Mouse (Mus musculus) liver, embryonic 16.5 days (tissue): ENCODE results near the gene Zfp738. TPM values are rescaled to one million over a fixed set of nuclear protein-coding genes. Genes with fewer than 3 reads are reported as not detected.
"Not testable (repeated sequence)": the region's sequence is repeated elsewhere in the genome, so short reads cannot be mapped to it uniquely, and the experiment has no call there.

ENCODE experiments used
- ATAC-seq: fragments of 200-750 bp; cut with Nextera tagmentation; 2 replicates; pipeline ENCODE4 v1.8.0; 2017; ENCODE audit warnings: low read depth, mild to moderate bottlenecking, moderate number of reproducible peaks, moderate library complexity
- H3K27ac ChIP-seq: fragments of 300-500 bp; sonication (generic); 2 replicates; pipeline ENCODE4 v1.5.1; 2014; ENCODE audit warnings: mild to moderate bottlenecking, low read length
- H3K27me3 ChIP-seq: fragments of 300-500 bp; sonication (generic); 2 replicates; pipeline ENCODE4 v1.6.1; 2014; ENCODE audit warnings: low read depth, low read length, mixed read lengths; ENCODE audit not compliant: control insufficient read depth, insufficient read depth
- H3K36me3 ChIP-seq: fragments of 300-500 bp; sonication (generic); 2 replicates; pipeline ENCODE4 v1.6.1; 2014; ENCODE audit warnings: mild to moderate bottlenecking; ENCODE audit not compliant: control insufficient read depth, insufficient read depth
- H3K4me1 ChIP-seq: fragments of 300-500 bp; sonication (generic); 2 replicates; pipeline ENCODE4 v1.6.1; 2014; ENCODE audit warnings: low read depth, low read length, mixed read lengths; ENCODE audit not compliant: control insufficient read depth
- H3K4me2 ChIP-seq: fragments of 300-500 bp; sonication (generic); 2 replicates; pipeline ENCODE4 v1.6.1; 2014; ENCODE audit warnings: low read depth, low read length, mixed read lengths
- H3K4me3 ChIP-seq: fragments of 300-500 bp; sonication (generic); 2 replicates; pipeline ENCODE4 v1.5.1; 2014; ENCODE audit warnings: low read depth, mild to moderate bottlenecking, low read length
- H3K9ac ChIP-seq: fragments of 300-500 bp; sonication (generic); 2 replicates; pipeline ENCODE4 v1.6.1; 2014; ENCODE audit warnings: low read depth, low read length
- H3K9me3 ChIP-seq: fragments of 300-500 bp; sonication (generic); replicated peaks from 2 replicates; pipeline ENCODE4 v1.6.1; 2016; ENCODE audit warnings: low read length; ENCODE audit not compliant: control insufficient read depth
- WGBS: fragments of 180-500 bp; shearing (Covaris S2); extraction: QIAGEN DNeasy Blood & Tissue Kit; methylation state at CpG from one replicate; pipeline ENCODE4 v1.1.7; 2014; ENCODE audit not compliant: insufficient replicate concordance; 5-methylcytosine and 5-hydroxymethylcytosine counted together
- polyA plus RNA-seq: library from polyadenylated mRNA; unstranded; fragments of >200 nt; fragmentation: Nextera tagmentation; extraction: Ambion mirVana; gene quantifications from 2 replicates; pipeline ENCODE4 v1.2.1, GENCODE M21; 2015

The Zfp738 gene
- polyA plus RNA-seq, 1 experiment from 2014 or later = 2.5 TPM

DNA sequence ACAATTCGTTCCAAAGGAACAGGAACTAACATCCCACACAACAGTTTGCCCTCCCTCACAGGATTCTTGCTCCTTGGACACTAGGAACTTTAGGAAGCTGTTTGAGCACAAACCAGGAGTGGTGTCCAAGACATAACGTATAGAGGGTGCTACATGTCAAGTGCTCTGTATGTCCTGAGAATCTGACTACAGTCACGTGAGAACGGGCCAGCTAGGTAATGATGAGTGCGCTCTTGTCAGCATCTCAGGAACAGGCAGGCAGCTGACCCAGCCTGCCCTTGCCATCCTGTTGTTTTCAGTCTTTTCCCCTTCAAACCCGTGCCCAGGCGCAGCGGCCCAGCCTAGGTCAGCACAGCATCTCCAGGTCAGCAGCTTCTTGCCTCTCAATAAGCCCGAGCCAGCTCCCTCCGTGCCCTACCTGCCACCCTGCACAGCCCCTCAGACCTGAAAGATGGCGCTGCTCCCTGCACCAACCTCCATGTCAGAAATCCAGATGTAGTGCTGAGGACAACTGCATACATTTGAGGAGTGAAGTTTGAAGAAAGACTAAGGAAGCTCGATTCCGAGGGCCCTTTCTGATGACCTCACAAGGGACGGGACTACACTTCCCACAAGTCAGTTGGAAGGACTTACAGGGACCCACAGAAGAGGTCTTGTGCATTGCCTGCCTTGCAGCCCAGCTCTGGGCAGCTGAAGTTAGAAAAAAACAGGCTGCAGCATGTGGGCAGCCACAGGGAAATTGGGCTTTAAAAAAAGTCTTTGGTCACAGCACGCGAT lies 3.7 kb downstream of the Zfp738 start:
- 11% methylated on average over 16 of the region's 16 CpGs for WGBS
- not testable (repeated sequence) for H3K27ac ChIP-seq

DNA sequence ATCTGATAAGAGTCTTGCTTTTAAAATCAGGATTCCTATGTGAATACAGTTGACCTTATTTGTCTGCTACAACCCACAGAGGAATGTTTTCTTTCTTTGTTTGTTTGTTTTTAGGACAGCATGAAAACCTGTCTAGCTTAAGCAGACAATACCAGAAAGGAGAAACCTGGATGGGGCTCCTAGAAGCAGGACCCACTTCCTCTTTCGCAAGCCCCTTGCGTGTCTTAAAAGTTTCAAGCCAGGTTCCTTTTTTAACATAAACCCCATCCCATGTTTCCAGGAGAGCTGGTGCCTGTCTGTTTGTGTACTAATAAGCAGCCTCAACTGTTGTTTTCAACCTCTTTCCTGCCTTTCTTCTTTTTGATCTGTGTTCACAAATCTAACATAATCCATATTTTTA lies 12.0 kb downstream of the Zfp738 start:
- H3K27me3 ChIP-seq = no peaks in the 10 kb centered on the region
- 42% methylated on average over 2 of the region's 2 CpGs for WGBS
- no peak for ATAC-seq
- no peaks in the 10 kb centered on the region for H3K4me1 ChIP-seq
- H3K4me3 ChIP-seq = no peak overlapping the region
- H3K36me3 ChIP-seq = no peaks in the 10 kb centered on the region
- H3K27ac ChIP-seq = no peak overlapping the region
- no peak overlapping the region for H3K9ac ChIP-seq
- H3K9me3 ChIP-seq = no peaks in the 10 kb centered on the region
- H3K4me2 ChIP-seq = no peak overlapping the region

More for the DNA sequence above, 3.7 kb downstream of the Zfp738 start:
- not testable (repeated sequence) for H3K9me3 ChIP-seq, H3K36me3 ChIP-seq, H3K27me3 ChIP-seq, H3K4me1 ChIP-seq
- ATAC-seq = peak; percentile 99
- Histone ChIP-seq H3K4me2 (peak overlapping the region; percentile 59), H3K4me3 (peak overlapping the region; percentile 71), H3K9ac (peak overlapping the region; percentile 64)

DNA sequence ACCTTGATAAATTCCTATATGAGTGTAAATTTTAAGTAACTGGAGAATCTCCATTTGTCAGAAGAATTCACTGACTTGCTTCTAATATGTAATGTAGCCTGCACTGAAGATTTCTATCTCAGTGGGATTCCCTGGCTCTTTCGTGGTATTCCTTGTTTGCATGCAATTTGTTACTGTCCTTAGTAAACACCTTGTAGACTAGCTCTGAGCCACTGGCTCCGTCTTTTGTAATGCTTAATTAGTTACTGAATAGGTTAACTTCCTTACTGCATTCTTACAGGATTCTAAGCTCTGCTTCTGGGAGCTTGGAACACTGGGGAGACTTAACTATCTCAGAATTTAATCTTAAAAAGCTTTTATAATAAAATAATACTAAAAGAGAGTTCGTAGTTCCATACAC lies 34.4 kb downstream of the Zfp738 start:
- 31% methylated on average over 3 of the region's 3 CpGs for WGBS
- Histone ChIP-seq H3K27ac (no peak overlapping the region), H3K9ac (no peak overlapping the region), H3K4me3 (no peak overlapping the region), H3K4me1 (no peaks in the 10 kb centered on the region), H3K27me3 (no peaks in the 10 kb centered on the region), H3K36me3 (no peaks in the 10 kb centered on the region), H3K4me2 (no peak overlapping the region), H3K9me3 (no peaks in the 10 kb centered on the region)
- ATAC-seq = no peak

DNA sequence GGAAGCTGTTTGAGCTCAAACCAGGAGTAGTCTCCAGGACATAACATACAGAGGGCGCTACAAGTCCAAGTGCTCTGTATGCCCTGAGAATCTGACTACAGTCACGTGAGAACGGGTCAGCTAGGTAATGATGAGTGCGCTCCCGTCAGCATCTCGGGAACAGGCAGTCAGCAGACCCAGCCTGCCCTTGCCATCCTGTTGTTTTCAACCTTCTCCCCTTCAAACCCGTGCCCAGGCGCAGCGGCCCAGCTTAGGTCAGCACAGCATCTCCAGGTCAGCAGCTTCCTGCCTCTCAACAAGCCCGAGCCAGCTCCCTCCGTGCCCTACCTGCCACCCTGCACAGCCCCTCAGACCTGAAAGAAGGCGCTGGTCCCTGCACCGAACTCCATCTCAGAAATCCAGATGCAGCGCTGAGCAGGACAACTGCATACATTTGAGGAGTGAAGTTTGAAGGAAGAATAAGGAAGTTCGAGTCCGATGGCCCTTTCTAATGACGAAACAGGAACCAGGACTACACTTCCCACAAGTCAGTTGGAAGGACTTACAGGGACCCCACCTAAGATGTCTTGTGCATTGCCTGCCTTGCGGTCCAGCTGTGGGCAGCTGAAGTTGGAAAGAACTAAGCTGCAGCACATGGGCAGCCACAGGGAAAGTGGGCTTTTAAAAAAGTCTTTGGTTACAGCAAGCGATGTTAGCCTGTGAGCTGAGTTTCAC lies 49.4 kb downstream of the Zfp738 start, which contains the start of the genes Gm49345 and Zfp729a:
Gene Gm49345 (minus strand): TSS at position 476 of the 714 bp plus-strand sequence.
Gene Zfp729a (minus strand): TSS at position 498 of the 714 bp plus-strand sequence.
- Histone ChIP-seq H3K4me1 (no peaks in the 10 kb centered on the region), H3K4me3 (peak within 1 kb of the TSS; percentile 84), H3K27me3 (no peaks in the 10 kb centered on the region), H3K4me2 (peak within 1 kb of the TSS; percentile 58), H3K9me3 (no peaks in the 10 kb centered on the region), H3K27ac (peak within 1 kb of the TSS; percentile 29; the same call in 1 of the 2 replicates), H3K9ac (peak within 1 kb of the TSS; percentile 79), H3K36me3 (no peaks in the 10 kb centered on the region)
- ATAC-seq = peak; percentile 98
- WGBS = under 1% methylated on average over 19 of the region's 19 CpGs

DNA sequence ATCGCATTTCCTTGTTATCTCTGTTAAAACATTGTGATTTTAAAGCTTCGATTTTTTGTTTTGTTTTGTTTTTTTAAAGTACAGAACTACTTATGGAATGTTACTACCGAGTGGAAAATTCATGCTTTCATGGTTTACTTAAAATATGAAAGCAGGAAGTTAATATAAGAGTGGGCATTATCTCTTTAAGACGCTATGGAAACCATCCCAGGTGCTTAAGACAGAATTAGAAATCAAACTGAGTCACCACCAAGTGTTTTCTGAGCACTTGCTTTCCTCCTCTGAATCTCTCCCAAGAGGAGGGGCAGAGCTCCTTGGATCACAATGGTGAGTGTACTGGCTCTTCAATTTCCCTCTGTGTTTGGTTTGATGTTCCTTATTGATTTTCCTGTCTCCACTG lies 76.8 kb downstream of the Zfp738 start:
- Histone ChIP-seq H3K4me2 (no peak overlapping the region), H3K27ac (no peak overlapping the region), H3K36me3 (no peaks in the 10 kb centered on the region), H3K9ac (no peak overlapping the region), H3K4me3 (peak overlapping the region; percentile 75; the same call in 1 of the 2 replicates), H3K4me1 (peaks cover 4% of the 10 kb centered on the region), H3K27me3 (no peaks in the 10 kb centered on the region), H3K9me3 (no peaks in the 10 kb centered on the region)
- no peak for ATAC-seq
- WGBS = 60% methylated on average over 4 of the region's 4 CpGs

DNA sequence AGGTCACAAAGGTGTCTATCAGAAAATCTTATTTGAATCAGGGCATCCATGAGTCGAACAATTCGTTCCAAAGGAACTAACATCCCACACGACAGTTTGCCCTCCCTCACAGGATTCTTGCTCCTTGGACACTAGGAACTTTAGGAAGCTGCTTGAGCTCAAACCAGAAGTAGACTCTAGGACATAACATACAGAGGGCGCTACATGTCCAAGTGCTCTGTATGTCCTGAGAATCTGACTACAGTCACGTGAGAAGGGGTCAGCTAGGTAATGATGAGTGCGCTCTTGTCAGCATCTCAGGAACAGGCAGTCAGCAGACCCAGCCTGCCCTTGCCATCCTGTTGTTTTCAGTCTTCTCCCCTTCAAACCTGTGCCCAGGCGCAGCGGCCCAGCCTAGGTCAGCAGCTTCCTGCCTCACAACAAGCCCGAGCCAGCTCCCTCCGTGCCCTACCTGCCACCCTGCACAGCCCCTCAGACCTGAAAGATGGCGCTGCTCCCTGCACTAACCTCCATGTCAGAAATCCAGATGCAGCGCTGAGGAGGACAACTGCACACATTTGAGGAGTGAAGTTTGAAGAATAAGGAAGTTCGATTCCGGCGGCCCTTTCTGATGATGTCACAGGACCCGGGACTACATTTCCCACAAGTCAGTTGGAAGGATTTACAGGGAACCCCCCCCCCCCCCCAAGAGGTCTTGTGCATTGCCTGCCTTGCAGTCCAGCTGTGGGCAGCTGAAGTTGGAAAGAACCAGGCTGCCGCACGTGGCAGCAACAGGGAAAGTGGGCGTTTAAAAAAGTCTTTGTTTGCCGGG lies 77.6 kb downstream of the Zfp738 start, which contains the start of gene Zfp729b:
Gene Zfp729b (minus strand): TSS at position 642 of the 811 bp plus-strand sequence.
- peaks cover 4% of the 10 kb centered on the region for H3K4me1 ChIP-seq
- H3K27ac ChIP-seq = peak within 1 kb of the TSS; percentile 15; the same call in 1 of the 2 replicates
- H3K9ac ChIP-seq = peak within 1 kb of the TSS; percentile 77
- H3K27me3 ChIP-seq = no peaks in the 10 kb centered on the region
- H3K4me2 ChIP-seq = peak within 1 kb of the TSS; percentile 65
- no peaks in the 10 kb centered on the region for H3K9me3 ChIP-seq
- H3K36me3 ChIP-seq = no peaks in the 10 kb centered on the region
- peak within 1 kb of the TSS; percentile 75 for H3K4me3 ChIP-seq
- WGBS = 3% methylated on average over 20 of the region's 20 CpGs
- peak; percentile 90 for ATAC-seq

Other genes starting within 250 kb of the Zfp738 start
- 7.3 and 7.7 TPM in 2 replicates for gene Zfp874a, start 235.4 kb downstream of the Zfp738 start, polyA plus RNA-seq
- gene Zfp874b, start 202.8 kb downstream of the Zfp738 start, polyA plus RNA-seq = 3.0 and 3.2 TPM in 2 replicates
- gene Zfp58, start 186.5 kb downstream of the Zfp738 start, polyA plus RNA-seq = 2.3 and 3.0 TPM in 2 replicates
- not detected in 2 replicates for gene Gm26965, start 160.9 kb downstream of the Zfp738 start, polyA plus RNA-seq
- 6.3 and 7.8 TPM in 2 replicates for gene Zfp87, start 160.9 kb downstream of the Zfp738 start, polyA plus RNA-seq
- gene Zfp748, start 133.2 kb downstream of the Zfp738 start, polyA plus RNA-seq = 3.9 and 4.0 TPM in 2 replicates
- 1.1 TPM in 2 replicates for gene Zfp729b, start 77.4 kb downstream of the Zfp738 start, polyA plus RNA-seq
- not detected in 2 replicates for gene Gm49345, start 49.3 kb downstream of the Zfp738 start, polyA plus RNA-seq
- gene Zfp729a, start 49.3 kb downstream of the Zfp738 start, polyA plus RNA-seq = 0.77 and 0.99 TPM in 2 replicates
- gene Zfp65, start 42.1 kb upstream of the Zfp738 start, polyA plus RNA-seq = 1.4 TPM in 2 replicates
- 0.81 and 0.93 TPM in 2 replicates for gene Zfp85, start 68.2 kb upstream of the Zfp738 start, polyA plus RNA-seq
- gene Zfp493, start 92.6 kb upstream of the Zfp738 start, polyA plus RNA-seq = 0.33 and 0.46 TPM in 2 replicates
- 1.0 and 1.1 TPM in 2 replicates for gene Zfp273, start 126.7 kb upstream of the Zfp738 start, polyA plus RNA-seq
- 0.19 TPM in 1 of 2 replicates, not detected in the other for gene Gm10037, start 144.0 kb upstream of the Zfp738 start, polyA plus RNA-seq
- gene BC048507, start 176.3 kb upstream of the Zfp738 start, polyA plus RNA-seq = not detected in 2 replicates